Mouse (Mus musculus): ENCODE measurements around the gene Smug1. TPM values are rescaled to one million over a fixed set of nuclear protein-coding genes. Genes with fewer than 3 reads are reported as not detected.

The Smug1 gene
- polyA plus RNA-seq, 1 experiment from 2014 or later, result 4.6 TPM

DNA sequence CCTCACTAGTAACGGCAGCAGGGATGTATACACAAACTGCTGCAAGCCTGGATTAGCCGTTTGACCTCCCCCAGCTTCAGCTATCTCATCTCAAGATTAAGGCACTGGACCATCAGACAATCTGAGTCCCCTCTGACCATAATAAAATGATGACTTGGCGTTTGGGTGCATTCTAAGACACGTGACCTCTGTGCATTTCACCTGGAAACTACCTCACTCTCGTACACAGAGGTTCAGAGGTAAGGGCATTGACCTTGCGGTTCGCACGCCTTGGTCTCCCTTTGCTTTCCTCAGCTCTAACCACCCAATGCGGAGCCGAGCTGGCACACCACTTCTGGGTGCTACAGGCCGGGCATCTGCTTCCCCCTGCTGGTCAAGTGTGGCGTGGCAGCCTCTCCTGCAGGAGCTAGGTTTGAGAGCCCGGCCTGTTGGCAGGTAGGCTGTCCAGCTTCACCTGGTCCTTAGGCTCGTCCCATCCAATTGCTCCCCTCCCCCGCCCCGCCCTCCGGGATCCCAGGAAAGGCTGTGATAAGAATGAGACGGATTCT lies 10.1 kb upstream of the Smug1 start:
- ATAC-seq (ENCODE audit: insufficient read depth), result peak; percentile 48
- peaks cover 15% of the 10 kb centered on the region for H3K4me1 ChIP-seq (replicated peaks)
- H3K4me3 ChIP-seq (replicated peaks), result no peak overlapping the region
- H3K27ac ChIP-seq (replicated peaks), result no peak overlapping the region
- peaks cover 100% of the 10 kb centered on the region for H3K27me3 ChIP-seq
- WGBS (ENCODE audit: insufficient replicate concordance), result 2% methylated on average over 18 of the region's 18 CpGs
- H3K9ac ChIP-seq, result no peak overlapping the region
- H3K36me3 ChIP-seq (replicated peaks), result no peaks in the 10 kb centered on the region
- no peaks in the 10 kb centered on the region for H3K9me3 ChIP-seq (replicated peaks)
- no peak overlapping the region for H3K4me2 ChIP-seq

DNA sequence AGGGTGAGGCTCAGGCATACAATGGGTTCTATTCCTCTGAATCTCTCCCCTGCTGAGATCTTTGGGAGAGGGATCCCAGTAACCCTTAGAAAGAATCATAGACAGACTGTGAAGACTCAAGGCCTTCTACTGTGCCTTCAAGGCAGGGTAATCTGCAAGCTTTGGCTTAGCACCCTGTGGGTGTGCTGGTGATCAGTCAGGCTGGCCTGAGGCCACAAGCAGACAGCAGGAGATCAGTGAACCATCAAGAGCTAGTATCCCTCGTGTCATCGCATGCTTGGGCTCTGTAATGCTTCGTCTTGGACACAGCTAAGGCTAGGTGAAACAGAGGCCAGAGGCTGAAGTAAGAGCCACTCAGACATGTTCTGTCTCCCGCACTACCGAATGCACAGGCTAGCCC lies 6.4 kb upstream of the Smug1 start:
- ATAC-seq (ENCODE audit: insufficient read depth), result no peak
- no peak overlapping the region for H3K9ac ChIP-seq
- 60% methylated on average over 5 of the region's 5 CpGs for WGBS (ENCODE audit: insufficient replicate concordance)

GRCm38 (mm10) chr15:103172537-103172936 lies 5.6 kb upstream of the Smug1 start:
- Histone ChIP-seq H3K9me3 (replicated peaks) (no peaks in the 10 kb centered on the region), H3K27ac (replicated peaks) (no peak overlapping the region), H3K27me3 (peaks cover 100% of the 10 kb centered on the region), H3K4me1 (replicated peaks) (peaks cover 31% of the 10 kb centered on the region), H3K36me3 (replicated peaks) (no peaks in the 10 kb centered on the region), H3K4me3 (replicated peaks) (no peak overlapping the region), H3K9ac (no peak overlapping the region), H3K4me2 (no peak overlapping the region)
- 6% methylated on average over 10 of the region's 10 CpGs for WGBS (ENCODE audit: insufficient replicate concordance)
- ATAC-seq (ENCODE audit: insufficient read depth), result no peak

More for the DNA sequence above, 6.4 kb upstream of the Smug1 start:
- no peaks in the 10 kb centered on the region for H3K36me3 ChIP-seq (replicated peaks)
- peaks cover 37% of the 10 kb centered on the region for H3K4me1 ChIP-seq (replicated peaks)
- no peak overlapping the region for H3K4me3 ChIP-seq (replicated peaks)
- H3K27me3 ChIP-seq, result peaks cover 100% of the 10 kb centered on the region
- H3K9me3 ChIP-seq (replicated peaks), result no peaks in the 10 kb centered on the region
- no peak overlapping the region for H3K4me2 ChIP-seq
- H3K27ac ChIP-seq (replicated peaks), result no peak overlapping the region

DNA sequence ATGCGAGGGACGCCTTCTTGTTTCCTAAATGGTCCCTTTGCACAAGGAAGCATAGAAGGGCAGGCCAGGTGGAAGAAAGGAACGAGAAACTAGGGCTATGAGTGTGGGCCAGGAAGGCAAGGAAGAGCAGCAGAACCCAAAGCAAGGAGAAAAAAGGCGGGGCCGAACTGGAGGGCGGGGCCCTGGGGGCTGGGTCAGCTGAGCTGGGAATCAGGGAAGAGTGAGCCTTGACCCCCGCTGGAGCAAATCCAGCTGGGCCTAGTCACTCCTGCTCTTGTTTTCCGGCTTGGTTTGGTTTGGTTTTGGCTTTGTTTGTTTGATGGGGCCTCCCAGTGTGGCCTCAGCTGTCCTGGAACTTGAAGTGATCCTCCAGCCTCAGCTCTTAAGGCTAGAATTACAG lies 4.4 kb upstream of the Smug1 start:
- no peak overlapping the region for H3K9ac ChIP-seq
- H3K27ac ChIP-seq (replicated peaks), result no peak overlapping the region
- ATAC-seq (ENCODE audit: insufficient read depth), result no peak
- H3K27me3 ChIP-seq, result peaks cover 100% of the 10 kb centered on the region
- H3K4me1 ChIP-seq (replicated peaks), result peaks cover 22% of the 10 kb centered on the region
- H3K4me3 ChIP-seq (replicated peaks), result no peak overlapping the region
- H3K36me3 ChIP-seq (replicated peaks), result no peaks in the 10 kb centered on the region
- H3K9me3 ChIP-seq (replicated peaks), result no peaks in the 10 kb centered on the region
- 16% methylated on average over 8 of the region's 8 CpGs for WGBS (ENCODE audit: insufficient replicate concordance)
- no peak overlapping the region for H3K4me2 ChIP-seq

GRCm38 (mm10) chr15:103170316-103170679 lies 3.4 kb upstream of the Smug1 start:
- Histone ChIP-seq H3K9me3 (replicated peaks) (no peaks in the 10 kb centered on the region), H3K4me2 (peak overlapping the region; percentile 71; the same call in 1 of the 2 replicates), H3K27me3 (peaks cover 98% of the 10 kb centered on the region), H3K4me1 (replicated peaks) (peaks cover 25% of the 10 kb centered on the region), H3K36me3 (replicated peaks) (no peaks in the 10 kb centered on the region), H3K9ac (no peak overlapping the region), H3K4me3 (replicated peaks) (peak overlapping the region; percentile 1; the same call in 1 of the 2 replicates), H3K27ac (replicated peaks) (no peak overlapping the region)
- no peak for ATAC-seq (ENCODE audit: insufficient read depth)
- 12% methylated on average over 15 of the region's 16 CpGs for WGBS (ENCODE audit: insufficient replicate concordance)

DNA sequence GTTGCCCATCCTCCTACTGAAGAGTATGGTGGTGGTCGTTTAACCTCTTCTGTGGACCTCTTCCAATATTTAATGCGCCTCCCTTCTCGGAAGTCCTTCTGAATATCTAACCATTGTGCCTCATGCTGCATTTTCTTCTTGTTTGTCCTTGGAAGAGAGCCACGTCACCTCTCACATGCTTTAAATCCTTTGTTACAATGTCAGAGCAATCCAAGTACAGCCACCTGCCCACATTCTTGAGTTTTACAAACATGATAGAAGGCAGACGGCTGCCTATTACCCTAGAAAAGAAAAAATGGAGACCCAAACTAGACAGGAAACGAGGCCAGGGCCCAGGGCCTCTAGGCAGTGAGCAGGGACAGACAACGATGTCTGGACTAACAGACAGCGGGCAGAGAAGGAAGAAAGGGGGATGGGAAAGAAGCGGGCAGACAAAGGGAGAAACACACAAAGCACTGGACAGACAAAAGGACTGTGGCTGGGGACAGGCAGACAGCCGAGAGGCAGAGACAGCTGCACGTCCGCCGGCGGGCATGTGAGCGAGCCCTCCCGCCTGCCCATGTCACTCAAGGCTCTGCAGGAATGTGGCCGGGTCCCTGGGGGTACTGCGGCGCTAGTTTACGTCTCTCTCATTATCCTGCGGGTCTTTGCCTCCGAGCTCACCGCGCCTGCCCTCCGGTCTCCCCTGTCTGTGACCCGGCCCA lies 2.9 kb upstream of the Smug1 start:
- Histone ChIP-seq H3K27me3 (peaks cover 93% of the 10 kb centered on the region), H3K4me1 (replicated peaks) (peaks cover 29% of the 10 kb centered on the region), H3K4me3 (replicated peaks) (peak overlapping the region; percentile 54), H3K9me3 (replicated peaks) (no peaks in the 10 kb centered on the region), H3K9ac (no peak overlapping the region), H3K36me3 (replicated peaks) (no peaks in the 10 kb centered on the region), H3K4me2 (peak overlapping the region; percentile 71), H3K27ac (replicated peaks) (no peak overlapping the region)
- 5% methylated on average over 26 of the region's 26 CpGs for WGBS (ENCODE audit: insufficient replicate concordance)
- no peak for ATAC-seq (ENCODE audit: insufficient read depth)

GRCm38 (mm10) chr15:103168801-103169611 lies 2.1 kb upstream of the Smug1 start:
- Histone ChIP-seq H3K36me3 (replicated peaks) (no peaks in the 10 kb centered on the region), H3K27ac (replicated peaks) (no peak overlapping the region), H3K4me2 (peak overlapping the region; percentile 71), H3K4me3 (replicated peaks) (peak overlapping the region; percentile 54), H3K4me1 (replicated peaks) (peaks cover 32% of the 10 kb centered on the region), H3K27me3 (peaks cover 85% of the 10 kb centered on the region), H3K9ac (no peak overlapping the region), H3K9me3 (replicated peaks) (no peaks in the 10 kb centered on the region)
- no peak for ATAC-seq (ENCODE audit: insufficient read depth)
- under 1% methylated on average over 63 of the region's 63 CpGs for WGBS (ENCODE audit: insufficient replicate concordance)

GRCm38 (mm10) chr15:103167786-103168185 lies 894 bp upstream of the Smug1 start:
- peaks cover 73% of the 10 kb centered on the region for H3K27me3 ChIP-seq
- no peaks in the 10 kb centered on the region for H3K36me3 ChIP-seq (replicated peaks)
- no peak for ATAC-seq (ENCODE audit: insufficient read depth)
- H3K4me3 ChIP-seq (replicated peaks), result no peak overlapping the region
- H3K4me1 ChIP-seq (replicated peaks), result peaks cover 39% of the 10 kb centered on the region
- H3K9me3 ChIP-seq (replicated peaks), result no peaks in the 10 kb centered on the region
- no peak overlapping the region for H3K4me2 ChIP-seq
- H3K27ac ChIP-seq (replicated peaks), result no peak overlapping the region
- no peak overlapping the region for H3K9ac ChIP-seq
- WGBS (ENCODE audit: insufficient replicate concordance), result 35% methylated on average over 3 of the region's 3 CpGs

DNA sequence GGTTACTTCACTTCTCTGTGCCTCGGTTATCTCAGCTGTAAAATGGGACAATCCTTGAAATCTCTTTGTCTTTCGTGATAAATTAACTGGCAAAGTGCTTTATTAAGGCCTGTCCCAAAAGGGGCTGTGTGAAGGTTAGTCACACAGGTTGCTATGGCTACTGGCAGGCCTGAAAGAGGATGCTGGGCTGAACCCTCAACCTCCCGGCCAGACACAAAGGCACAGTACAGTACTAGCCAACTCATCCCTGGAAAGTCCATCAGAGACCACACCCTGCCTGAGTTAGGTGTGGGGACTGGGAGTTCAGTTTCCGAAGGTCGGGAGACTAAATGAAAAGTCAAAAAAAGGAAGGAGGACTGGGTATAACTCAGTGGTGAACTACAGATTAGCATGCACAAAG lies 968 bp downstream of the Smug1 start:
- no peaks in the 10 kb centered on the region for H3K36me3 ChIP-seq (replicated peaks)

DNA sequence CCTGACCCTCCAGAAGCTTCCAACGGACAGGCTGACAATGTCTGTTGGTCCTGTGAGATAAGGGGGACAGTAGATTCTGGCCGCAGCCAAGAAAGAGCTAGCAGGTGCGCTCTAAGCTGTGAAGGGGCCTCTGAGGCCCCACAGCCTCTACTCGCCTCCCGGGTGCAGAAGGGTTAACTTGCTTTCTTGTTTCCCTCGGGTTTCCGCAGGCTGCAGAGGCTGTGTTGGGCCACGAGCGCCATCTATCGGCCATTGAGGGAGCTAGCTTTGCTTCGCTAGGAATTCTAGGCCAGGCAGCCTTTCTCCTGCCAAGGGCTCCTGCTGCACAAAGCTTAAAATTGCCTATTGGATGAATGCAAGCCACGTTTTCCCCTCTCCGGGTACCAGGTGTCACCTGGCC lies 1.5 kb downstream of the Smug1 start:
- no peaks in the 10 kb centered on the region for H3K9me3 ChIP-seq (replicated peaks)
- no peak overlapping the region for H3K27ac ChIP-seq (replicated peaks)
- 1% methylated on average over 13 of the region's 13 CpGs for WGBS (ENCODE audit: insufficient replicate concordance)
- no peak for ATAC-seq (ENCODE audit: insufficient read depth)
- H3K36me3 ChIP-seq (replicated peaks), result no peaks in the 10 kb centered on the region
- peaks cover 46% of the 10 kb centered on the region for H3K4me1 ChIP-seq (replicated peaks)
- H3K4me3 ChIP-seq (replicated peaks), result no peak overlapping the region
- H3K27me3 ChIP-seq, result peaks cover 49% of the 10 kb centered on the region
- H3K4me2 ChIP-seq, result peak overlapping the region; percentile 32
- no peak overlapping the region for H3K9ac ChIP-seq

More for the DNA sequence above, 968 bp downstream of the Smug1 start:
- Histone ChIP-seq H3K9me3 (replicated peaks) (no peaks in the 10 kb centered on the region), H3K27ac (replicated peaks) (no peak overlapping the region), H3K27me3 (peaks cover 55% of the 10 kb centered on the region), H3K4me1 (replicated peaks) (peaks cover 46% of the 10 kb centered on the region), H3K4me2 (no peak overlapping the region), H3K9ac (no peak overlapping the region), H3K4me3 (replicated peaks) (no peak overlapping the region)
- ATAC-seq (ENCODE audit: insufficient read depth), result no peak
- 39% methylated on average over 5 of the region's 5 CpGs for WGBS (ENCODE audit: insufficient replicate concordance)

GRCm38 (mm10) chr15:103163182-103163919 lies 3.5 kb downstream of the Smug1 start:
- ATAC-seq (ENCODE audit: insufficient read depth), result peak; percentile 74
- WGBS (ENCODE audit: insufficient replicate concordance), result 8% methylated on average over 25 of the region's 25 CpGs
- Histone ChIP-seq H3K9ac (peak overlapping the region; percentile 57), H3K4me3 (replicated peaks) (peak overlapping the region; percentile 67), H3K27ac (replicated peaks) (no peak overlapping the region), H3K36me3 (replicated peaks) (no peaks in the 10 kb centered on the region), H3K9me3 (replicated peaks) (no peaks in the 10 kb centered on the region), H3K27me3 (peaks cover 29% of the 10 kb centered on the region), H3K4me1 (replicated peaks) (peaks cover 28% of the 10 kb centered on the region), H3K4me2 (peak overlapping the region; percentile 75)
